Mouse (Mus musculus) neural tube, embryonic 12.5 days (tissue): ENCODE results near the gene P3h2. TPM values are rescaled to one million over a fixed set of nuclear protein-coding genes. Genes with fewer than 3 reads are reported as not detected.

Experiments used
- ATAC-seq: fragments of 200-750 bp; cut with Nextera tagmentation; 2 replicates; pipeline ENCODE4 v1.8.0; 2017; ENCODE audit warnings: low read depth, mild to moderate bottlenecking, moderate TSS enrichment, moderate library complexity; ENCODE audit not compliant: low FRiP score
- H3K27ac ChIP-seq: fragments of 300-500 bp; sonication (generic); 2 replicates; pipeline ENCODE4 v1.5.1; 2016
- H3K27me3 ChIP-seq: fragments of 300-500 bp; sonication (generic); replicated peaks from 2 replicates; pipeline ENCODE4 v1.6.1; 2016; ENCODE audit warnings: mild to moderate bottlenecking
- H3K36me3 ChIP-seq: fragments of 300-500 bp; sonication (generic); 2 replicates; pipeline ENCODE4 v1.6.1; 2016; ENCODE audit warnings: mild to moderate bottlenecking
- H3K4me1 ChIP-seq: fragments of 300-500 bp; sonication (generic); 2 replicates; pipeline ENCODE4 v1.6.1; 2016
- H3K4me2 ChIP-seq: fragments of 300-500 bp; sonication (generic); replicated peaks from 2 replicates; pipeline ENCODE4 v1.6.1; 2016; ENCODE audit warnings: mild to moderate bottlenecking
- H3K4me3 ChIP-seq: fragments of 300-500 bp; sonication (generic); 2 replicates; pipeline ENCODE4 v1.5.1; 2016
- H3K9ac ChIP-seq: fragments of 300-500 bp; sonication (generic); 2 replicates; pipeline ENCODE4 v1.6.1; 2016; ENCODE audit warnings: mild to moderate bottlenecking
- H3K9me3 ChIP-seq: fragments of 300-500 bp; sonication (generic); 2 replicates; pipeline ENCODE4 v1.6.1; 2016; ENCODE audit warnings: mild to moderate bottlenecking
- WGBS: fragments of 180-500 bp; shearing (Covaris S2); methylation state at CpG from one replicate; pipeline ENCODE4 v1.1.7; 2016; 5-methylcytosine and 5-hydroxymethylcytosine counted together
- polyA plus RNA-seq: library from polyadenylated mRNA; unstranded; fragments of >200 nt; fragmentation: Nextera tagmentation; extraction: Ambion mirVana; gene quantifications from 2 replicates; pipeline ENCODE4 v1.2.1, GENCODE M21; 2016

P3h2 gene
- polyA plus RNA-seq, 1 experiment from 2014 or later = 2.9 TPM

DNA sequence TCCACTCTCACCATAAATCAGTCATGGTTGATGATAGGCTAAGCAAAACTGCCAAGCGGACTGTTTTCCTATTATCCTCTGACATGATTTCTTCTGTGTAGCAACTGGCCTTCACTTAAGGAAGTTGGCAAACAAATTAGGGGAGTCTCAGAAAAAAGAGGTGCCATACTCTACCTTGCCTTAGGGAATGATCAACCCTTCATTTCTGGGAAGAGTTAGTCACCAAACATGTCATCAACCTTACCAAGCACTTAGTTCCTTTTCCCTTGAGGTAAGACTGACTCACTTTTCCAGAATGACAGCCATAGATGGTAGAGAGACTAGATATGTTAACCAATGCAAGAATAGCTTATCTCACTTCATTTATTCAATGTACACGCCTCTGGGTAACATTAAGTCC, 171.4 kb downstream of the P3h2 start:
- Histone ChIP-seq H3K4me2 (no peak overlapping the region), H3K4me1 (no peaks in the 10 kb centered on the region), H3K9me3 (no peaks in the 10 kb centered on the region), H3K36me3 (no peaks in the 10 kb centered on the region), H3K27ac (no peak overlapping the region), H3K4me3 (no peak overlapping the region), H3K27me3 (no peaks in the 10 kb centered on the region), H3K9ac (no peak overlapping the region)
- no peak for ATAC-seq
- 83% methylated on average over 2 of the region's 2 CpGs for WGBS

DNA sequence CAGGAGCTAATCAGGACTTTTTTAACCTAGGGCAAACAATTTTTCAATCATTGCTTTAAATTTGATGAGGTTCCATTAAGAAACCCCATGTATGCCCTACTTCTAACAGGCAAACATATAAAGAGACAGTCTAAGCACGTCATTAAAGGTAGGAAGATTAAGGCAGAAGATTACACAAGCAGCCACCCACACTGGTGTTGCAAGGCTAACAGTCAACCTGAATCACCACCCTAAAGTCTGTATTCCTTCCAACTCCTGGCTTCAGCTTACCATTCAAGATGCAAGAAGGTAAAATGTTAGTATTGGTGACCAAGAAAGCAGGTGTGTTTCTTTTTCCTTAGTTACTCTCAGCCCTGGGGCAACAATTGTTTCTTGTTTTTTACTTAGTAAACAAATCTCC, 193.4 kb downstream of the P3h2 start:
- no peak overlapping the region for H3K27ac ChIP-seq
- no peak overlapping the region for H3K4me3 ChIP-seq
- 88% methylated on average over 1 of the region's 1 CpGs for WGBS
- no peaks in the 10 kb centered on the region for H3K9me3 ChIP-seq
- no peak overlapping the region for H3K9ac ChIP-seq
- H3K4me1 ChIP-seq = no peaks in the 10 kb centered on the region
- no peak overlapping the region for H3K4me2 ChIP-seq
- H3K27me3 ChIP-seq = no peaks in the 10 kb centered on the region
- H3K36me3 ChIP-seq = no peaks in the 10 kb centered on the region
- ATAC-seq = no peak
